Mouse (Mus musculus): Measurements from ENCODE around the gene Chst14.

DNA sequence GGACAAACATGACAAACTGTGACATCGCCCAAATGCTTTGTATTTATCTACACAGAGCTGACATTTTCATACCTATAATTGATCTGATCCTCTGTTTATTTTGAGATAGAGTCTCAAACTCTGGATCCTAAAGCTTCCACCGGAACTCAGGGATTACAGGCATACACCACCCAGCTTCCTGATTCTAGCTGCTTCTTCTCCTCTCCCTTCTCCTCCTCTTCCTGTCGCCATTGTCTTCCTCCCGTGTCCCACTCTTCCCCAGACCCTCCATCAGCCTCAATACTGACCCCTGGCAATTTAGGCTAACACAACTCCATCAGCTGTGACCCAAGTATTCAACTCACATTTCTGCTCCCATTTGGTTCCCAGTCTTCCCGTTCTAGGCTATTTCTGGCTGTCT, 50.6 kb downstream of the Chst14 start:
- TF ChIP-seq CTCF (IDR thresholded peaks at IDR 0.05; ENCODE audit: low read depth, low read length) (no peak), GATA1 (IDR thresholded peaks at IDR 0.05; ENCODE audit: borderline replicate concordance, low read length) (no peak), POLR2AphosphoS5 (IDR thresholded peaks at IDR 0.05; ENCODE audit: insufficient replicate concordance, low read depth, low read length) (no peak)
